Mouse (Mus musculus) megakaryocyte, embryonic 14.5 days (primary cell): ENCODE measurements around the gene Iffo1.

ENCODE experiments used
- FLI1 ChIP-seq: IDR thresholded peaks from 2 replicates; pipeline ENCODE4 v1.6.1; 2012; ENCODE audit warnings: low read length, inconsistent platforms, mixed read lengths
- GATA1 ChIP-seq: IDR thresholded peaks from 3 replicates; pipeline ENCODE4 v1.6.1; 2012; ENCODE audit warnings: mixed read lengths, low read length, inconsistent platforms, borderline replicate concordance

GRCm38 (mm10) chr6:125164672-125165327 is 19.8 kb downstream of the Iffo1 start:
- TF ChIP-seq GATA1 = no peak
- TF ChIP-seq FLI1 = no peak
